Mouse (Mus musculus): ENCODE data around the gene Med4.

DNA sequence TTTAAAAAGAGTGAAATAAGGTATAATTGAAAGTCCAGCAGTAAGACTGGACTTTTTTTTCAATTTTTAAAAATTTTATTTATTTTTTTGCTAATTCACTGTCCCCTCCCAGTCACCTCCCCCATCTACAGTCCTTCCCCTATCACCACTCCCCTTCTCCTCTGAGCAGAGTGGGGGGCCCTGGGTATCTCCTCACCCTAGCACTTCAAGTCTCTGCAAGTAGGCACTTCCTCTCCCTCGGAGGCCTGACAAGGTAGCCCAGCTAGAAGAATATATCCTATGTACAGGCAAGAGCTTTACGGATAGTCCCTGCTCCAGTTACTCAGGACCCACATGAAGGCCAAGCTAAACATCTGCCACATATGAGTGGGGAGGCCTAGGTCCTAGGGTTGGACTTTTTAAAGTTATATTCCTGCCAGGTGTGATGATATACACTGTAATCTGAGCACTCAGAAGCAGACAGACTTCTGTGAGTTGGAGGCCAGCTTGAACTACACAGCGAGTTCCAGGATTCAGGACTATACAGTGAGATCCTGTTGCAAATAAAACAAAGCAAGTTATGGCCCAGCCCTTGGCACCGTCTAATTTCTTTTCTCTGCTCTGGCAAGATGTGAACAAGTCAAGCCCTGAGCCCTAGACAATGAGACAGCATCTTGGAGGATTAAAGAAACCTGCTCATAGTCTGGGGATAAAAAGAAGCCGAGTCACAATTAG is 26.2 kb upstream of the Med4 start:
- no peak for TF ChIP-seq FLI1 (IDR thresholded peaks at IDR 0.05; ENCODE audit: low read length)
- TF ChIP-seq GATA1 (IDR thresholded peaks at IDR 0.05; ENCODE audit: borderline replicate concordance, low read length) = no peak

Measured in megakaryocyte, embryonic 14.5 days (primary cell).